Mouse (Mus musculus): Measurements from ENCODE around the gene Ap2a1. TPM values are rescaled to one million over a fixed set of nuclear protein-coding genes. Genes with fewer than 3 reads are reported as not detected.
"Not testable (repeated sequence)": the region's sequence is repeated elsewhere in the genome, so short reads cannot be mapped to it uniquely, and the experiment has no call there.

Gene Ap2a1
- polyA plus RNA-seq, 1 experiment = 55.6 TPM

DNA sequence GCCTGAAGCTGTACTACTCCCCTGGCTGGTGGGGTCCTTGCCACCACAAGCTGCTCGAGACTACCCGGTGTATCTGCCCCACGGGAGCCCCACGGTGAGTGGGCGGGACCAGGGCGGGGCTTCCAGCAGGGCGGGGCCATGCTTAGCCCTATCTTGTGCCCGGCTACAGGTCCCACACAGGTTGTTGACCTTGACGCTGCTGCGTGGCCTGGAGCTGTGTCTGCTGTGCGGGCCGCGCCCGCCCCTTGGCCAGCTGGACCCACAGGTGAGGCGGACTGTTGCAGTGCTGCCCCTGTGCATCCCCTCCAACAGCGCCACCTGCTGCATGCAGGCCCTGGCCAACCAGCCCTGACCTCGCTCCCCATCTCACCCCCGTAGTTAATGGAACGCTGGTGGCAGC is 30.7 kb downstream of the Ap2a1 start:
- 30% methylated on average over 19 of the region's 19 CpGs for WGBS
- DNase-seq (ENCODE audit: low read depth, low spot score) = no peak

DNA sequence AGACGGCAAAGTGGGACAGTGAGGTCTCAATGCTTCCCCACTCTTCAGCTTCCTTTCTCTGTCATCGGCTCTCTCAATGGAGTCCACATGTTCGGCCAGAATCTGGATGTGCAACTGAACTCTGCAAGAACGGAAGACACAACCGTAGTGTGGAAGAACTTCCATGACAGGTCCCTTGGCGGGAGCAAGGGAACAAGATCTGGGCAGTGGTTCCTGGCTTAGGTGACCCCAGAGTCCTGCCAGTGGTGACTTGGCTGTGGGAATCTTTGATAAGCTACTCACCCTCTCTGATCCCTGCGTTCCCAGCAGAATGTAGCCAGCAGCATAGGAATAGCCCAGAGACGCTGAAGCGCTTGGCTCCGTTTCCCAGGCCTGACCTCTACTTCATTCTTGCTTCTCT is 32.8 kb downstream of the Ap2a1 start:
- DNase-seq (ENCODE audit: low read depth, low spot score) = no peak
- WGBS = 42% methylated on average over 10 of the region's 10 CpGs

DNA sequence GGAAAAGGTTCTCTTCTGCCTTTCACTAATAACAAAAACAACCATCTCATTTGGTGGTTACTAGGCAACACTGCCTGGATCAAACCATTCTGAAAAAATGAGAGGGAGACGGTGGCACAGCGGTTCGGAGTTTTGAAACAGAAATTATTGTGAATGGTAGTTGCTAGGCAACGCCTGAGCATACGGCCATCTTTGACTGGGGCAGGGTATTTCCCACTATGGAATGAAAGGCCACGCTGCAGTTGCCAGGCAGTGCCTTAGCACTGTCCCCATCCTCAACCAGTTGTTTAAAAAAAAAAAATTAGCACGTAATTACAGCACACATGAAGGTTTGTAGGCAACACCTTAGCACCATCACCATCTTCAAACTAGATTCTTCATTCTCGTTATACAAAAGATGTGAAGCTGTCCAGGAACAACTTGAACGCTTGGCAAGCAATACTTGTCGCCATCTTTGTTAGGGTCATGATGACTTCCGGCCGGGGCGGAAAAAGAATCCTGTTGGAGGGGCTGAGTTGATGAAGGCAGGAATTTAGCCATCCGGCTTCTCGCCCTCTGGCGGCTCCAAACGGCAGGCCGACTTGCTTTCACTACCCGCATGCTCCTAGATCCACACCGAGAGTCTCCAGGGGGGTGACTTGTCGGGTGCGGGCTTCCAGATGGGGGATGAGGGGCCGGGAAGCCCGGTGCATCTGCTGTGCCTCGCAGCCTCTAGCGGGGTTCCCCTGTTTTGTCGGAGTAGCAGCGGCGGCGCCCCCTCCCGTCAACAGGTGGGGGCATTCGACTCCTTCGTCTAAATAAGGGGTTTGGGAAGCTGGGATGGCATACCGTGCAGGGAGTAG is 33.5 kb downstream of the Ap2a1 start, which contains the start of gene Fuz:
Gene Fuz, plus strand, starts transcription at position 487 of the 842 bp plus-strand sequence.
- 1% methylated on average over 34 of the region's 34 CpGs for WGBS
- peak; percentile 68 for DNase-seq (ENCODE audit: low read depth, low spot score)

DNA sequence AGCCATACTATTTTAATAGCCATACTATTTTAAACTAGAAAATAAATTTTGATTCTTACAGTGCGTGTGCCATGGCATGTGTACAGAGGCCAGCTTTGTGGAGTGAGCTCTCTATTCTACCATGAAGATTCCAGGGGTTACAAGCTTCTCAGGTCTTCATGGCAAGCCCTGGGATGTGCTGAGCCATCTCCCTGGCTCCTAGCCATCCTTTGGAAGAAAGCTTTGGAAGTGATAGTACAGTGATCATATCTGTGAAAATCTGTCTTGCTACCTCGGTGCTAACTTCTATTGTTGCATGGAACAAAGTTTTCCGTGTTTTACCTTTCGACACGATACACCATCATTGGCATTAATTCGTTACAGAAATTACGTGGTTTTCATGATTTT is 34.1 kb downstream of the Ap2a1 start:
- DNase-seq (ENCODE audit: low read depth, low spot score) = no peak
- WGBS = 61% methylated on average over 7 of the region's 7 CpGs

DNA sequence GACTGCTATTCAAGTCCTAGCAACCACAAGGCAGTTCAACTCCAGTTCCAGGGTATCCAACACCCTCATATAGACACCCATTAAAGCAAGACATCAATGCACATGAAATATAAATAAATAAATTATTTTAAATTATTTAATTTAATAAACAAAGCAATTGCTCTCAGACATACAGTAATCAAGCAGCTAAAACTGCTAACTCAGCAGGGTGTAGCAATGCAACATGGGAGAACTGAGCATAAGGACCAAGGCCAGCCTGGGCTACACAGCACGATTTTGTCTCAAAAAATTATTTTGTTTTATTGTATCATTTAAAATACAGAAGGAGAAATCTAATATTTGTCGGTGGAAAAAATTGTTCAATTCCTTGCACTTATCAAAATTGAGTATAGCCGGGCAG is 35.1 kb downstream of the Ap2a1 start:
- DNase-seq (ENCODE audit: low read depth, low spot score) = no peak
- 84% methylated on average over 3 of the region's 3 CpGs for WGBS

DNA sequence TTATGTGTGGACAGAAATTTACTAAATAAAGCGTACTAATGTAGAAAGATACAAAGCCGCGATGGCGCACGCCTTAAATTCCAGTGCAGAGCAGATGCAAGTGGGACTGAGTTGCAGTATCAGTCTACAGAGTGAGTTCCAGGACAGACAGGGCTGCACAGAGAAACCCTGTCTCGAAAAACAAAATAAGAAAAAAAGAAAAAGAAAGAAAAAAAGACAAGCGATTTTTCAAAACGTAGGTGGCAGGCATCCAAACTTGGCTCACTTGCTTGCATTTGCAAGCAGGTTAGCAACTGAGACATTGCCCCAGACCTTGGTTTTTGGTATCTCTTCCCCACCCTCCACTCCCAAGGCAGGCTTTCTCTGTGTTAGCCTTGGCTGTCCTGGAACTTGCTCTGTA is 36.1 kb downstream of the Ap2a1 start:
- DNase-seq (ENCODE audit: low read depth, low spot score) = no peak
- WGBS = 30% methylated on average over 8 of the region's 8 CpGs

DNA sequence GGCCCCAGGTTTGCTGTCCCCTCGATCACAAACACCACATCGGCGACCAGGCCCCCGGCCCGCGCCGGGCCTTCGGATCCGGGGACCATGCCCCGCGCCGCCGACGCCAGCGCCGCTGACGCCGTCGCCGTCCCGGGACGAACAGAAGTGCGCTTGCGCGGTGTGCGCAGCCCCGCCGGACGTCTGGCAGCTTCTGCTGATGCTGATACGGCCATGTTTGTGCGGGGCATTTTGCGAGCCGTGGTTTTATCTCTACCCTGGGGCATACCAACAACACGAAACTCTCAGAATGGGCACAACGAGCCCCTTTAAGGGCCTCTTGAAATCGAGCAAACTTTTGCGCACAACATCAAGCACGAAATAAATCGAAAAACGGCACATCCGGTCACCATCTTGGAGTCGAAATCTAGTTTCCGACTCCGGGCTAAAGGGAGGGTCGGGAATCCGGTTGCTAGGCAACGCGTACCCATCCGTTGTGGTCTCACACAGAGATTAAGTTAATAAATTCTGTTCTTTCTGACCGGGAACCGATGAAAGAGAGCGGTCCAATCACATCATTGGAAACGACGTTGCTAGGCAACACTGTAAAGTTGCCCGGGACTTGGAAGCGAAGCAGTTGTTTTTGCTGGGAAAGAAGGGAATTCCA is 36.9 kb downstream of the Ap2a1 start, which contains the start of gene Med25:
Gene Med25, minus strand, starts transcription at position 437 of the 646 bp plus-strand sequence.
- WGBS = under 1% methylated on average over 56 of the region's 56 CpGs
- no peak for DNase-seq (ENCODE audit: low read depth, low spot score)

DNA sequence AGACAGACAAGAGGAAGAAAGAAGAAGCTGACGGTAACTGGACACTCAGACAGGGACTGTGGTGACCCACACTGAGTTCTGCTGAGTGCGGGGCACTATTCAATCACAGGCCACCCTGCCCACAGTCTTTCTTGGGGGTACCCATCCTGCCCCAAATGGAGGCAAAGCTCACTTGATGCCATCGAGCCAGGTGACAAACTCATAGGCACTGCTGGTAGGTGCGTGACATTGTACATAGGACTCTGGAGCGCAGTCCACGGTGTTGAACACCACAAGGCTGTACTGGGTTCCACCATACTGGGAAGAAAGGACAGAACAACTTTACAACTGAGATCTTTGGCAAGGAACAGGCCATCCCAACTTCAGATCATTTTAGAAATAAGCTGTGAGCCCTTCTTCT is 37.7 kb downstream of the Ap2a1 start:
- WGBS = 11% methylated on average over 6 of the region's 6 CpGs
- DNase-seq (ENCODE audit: low read depth, low spot score) = no peak

DNA sequence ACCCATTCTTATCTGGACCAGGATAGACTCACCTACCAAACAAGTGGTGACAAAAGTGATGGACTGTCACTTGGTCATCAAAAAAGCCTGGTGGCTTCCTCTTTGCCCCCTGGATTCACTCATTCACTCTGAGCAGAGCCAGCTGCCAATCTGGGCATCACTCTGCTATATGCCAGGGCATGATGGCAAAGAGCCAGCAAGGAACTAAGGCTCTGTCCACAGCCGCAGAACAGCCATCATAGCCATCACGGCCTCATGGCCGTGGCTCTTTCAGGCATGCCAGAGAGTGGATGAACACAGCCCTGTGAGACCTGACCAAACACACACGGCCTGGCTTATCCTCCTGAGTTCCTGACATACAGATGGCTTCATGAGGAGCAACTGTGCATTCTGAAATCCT is 38.6 kb downstream of the Ap2a1 start:
- DNase-seq (ENCODE audit: low read depth, low spot score) = no peak
- 24% methylated on average over 4 of the region's 4 CpGs for WGBS

DNA sequence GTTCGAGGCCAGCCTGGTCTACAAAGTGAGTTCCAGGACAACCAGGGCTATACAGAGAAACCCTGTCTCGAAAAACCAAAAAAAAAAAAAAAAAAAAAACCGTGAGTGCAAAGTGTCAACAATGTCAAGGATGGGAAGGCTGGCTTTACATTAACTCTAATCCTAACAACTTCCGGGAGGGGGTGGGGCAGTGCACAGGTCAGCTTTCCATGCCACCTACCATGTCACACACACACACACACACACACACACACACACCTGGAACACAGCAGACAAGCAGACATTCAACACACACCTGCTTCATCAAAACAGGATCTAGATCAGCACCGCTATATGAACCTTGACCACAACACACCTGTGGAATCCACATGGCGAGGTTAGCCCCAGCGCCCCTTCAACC is 39.1 kb downstream of the Ap2a1 start:
- no peak for DNase-seq (ENCODE audit: low read depth, low spot score)
- 49% methylated on average over 7 of the region's 7 CpGs for WGBS

DNA sequence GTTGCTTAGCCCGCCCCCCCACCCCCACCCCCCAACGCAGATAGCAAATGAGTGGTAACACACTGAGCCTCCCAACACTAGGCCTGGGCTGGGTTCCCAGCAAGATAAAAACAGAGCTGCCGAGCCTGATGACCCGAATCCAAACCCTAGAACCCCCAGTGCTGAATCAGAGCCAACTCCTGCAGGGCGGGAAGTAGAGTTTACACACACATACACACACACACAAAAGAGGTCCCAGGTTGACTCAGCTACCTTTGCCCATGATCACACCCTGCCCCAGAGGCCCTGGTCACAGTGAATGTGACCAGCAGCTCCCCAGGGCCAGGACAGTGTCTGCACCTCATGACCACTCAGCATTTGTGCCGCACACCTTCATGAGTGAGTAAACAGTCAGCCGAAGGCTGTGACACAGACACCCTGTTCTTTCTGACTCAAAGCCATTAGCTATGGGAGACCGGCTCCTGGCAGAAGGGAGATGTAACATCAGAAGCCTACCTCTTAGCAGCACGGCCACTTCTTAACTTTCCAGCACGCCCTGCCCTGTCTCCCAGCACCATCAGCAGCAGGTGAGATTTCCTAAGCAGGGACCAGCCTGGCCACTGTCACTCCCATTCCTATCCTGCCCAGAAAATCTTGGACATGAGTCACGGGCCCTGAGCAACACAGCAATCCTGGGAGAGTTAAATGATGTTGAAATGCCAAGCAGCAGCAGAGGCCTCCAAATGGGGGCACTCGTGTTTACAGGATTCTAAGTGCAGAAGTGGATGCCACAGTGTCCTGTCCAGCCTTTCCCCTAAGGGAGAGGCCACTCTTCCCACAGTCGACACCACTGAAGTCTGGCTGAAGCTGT is 40.8 kb downstream of the Ap2a1 start:
- WGBS = 77% methylated on average over 13 of the region's 13 CpGs
- DNase-seq (ENCODE audit: low read depth, low spot score) = no peak

DNA sequence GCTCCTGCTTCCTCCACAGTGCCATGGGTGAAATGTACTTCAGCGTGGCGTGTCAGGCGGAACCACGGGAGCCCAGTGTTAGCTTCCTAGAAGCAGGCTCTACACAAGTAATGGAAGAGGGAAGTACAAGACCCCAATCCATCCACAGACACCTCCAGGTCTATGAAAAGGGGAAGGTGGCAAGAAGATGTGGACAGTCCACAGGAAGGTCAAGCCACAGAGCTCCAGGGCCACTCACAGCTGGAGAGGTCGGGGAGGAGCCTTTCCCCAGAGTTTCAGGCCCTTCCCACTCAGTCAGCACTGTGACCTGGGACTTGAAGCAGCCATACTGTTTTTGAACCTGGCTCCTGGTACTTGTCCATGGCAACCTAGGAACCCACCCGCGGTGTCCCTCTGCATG is 42.3 kb downstream of the Ap2a1 start:
- DNase-seq (ENCODE audit: low read depth, low spot score) = no peak
- 83% methylated on average over 7 of the region's 7 CpGs for WGBS

DNA sequence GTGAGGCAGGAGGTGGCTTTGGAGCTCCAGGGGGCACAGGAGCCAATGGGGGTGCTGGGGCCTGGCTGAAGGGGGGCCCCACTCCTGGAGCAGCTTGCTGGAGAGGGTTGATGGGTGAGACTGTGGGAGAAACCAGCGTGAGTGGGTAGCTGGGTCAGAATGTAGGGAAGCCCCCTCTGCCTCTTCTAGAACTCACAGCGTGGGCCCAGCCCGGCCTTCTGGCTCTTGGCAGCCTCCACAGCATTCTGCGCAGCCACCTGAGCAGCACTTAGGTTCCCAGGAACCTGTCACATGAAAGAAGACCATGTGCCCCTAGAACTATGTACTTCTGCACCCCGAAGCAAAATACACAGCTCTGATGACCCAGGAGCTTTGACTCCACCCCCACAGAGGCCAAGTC is 44.7 kb downstream of the Ap2a1 start:
- no peak for DNase-seq (ENCODE audit: low read depth, low spot score)
- WGBS = 93% methylated on average over 5 of the region's 5 CpGs

DNA sequence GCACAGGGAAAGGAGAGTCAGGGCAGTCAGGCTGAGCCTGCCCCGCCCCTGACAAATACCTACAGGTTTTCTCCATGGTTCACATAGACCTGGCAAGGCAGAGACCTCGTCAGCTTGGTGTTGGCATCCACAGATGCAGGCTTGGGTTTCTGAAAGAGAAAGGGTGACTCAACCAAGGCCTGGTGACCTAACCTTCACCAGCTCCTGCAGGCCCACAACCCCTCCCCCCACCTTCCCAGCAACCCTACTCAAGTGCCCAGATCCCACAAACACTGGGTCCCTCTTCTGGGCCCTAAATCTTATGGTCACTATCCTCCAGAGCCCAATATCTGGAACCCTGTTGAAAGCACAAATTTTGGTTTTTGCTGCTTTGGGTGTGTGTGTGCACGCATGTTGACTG is 46.3 kb downstream of the Ap2a1 start:
- DNase-seq (ENCODE audit: low read depth, low spot score) = no peak
- 92% methylated on average over 3 of the region's 3 CpGs for WGBS

DNA sequence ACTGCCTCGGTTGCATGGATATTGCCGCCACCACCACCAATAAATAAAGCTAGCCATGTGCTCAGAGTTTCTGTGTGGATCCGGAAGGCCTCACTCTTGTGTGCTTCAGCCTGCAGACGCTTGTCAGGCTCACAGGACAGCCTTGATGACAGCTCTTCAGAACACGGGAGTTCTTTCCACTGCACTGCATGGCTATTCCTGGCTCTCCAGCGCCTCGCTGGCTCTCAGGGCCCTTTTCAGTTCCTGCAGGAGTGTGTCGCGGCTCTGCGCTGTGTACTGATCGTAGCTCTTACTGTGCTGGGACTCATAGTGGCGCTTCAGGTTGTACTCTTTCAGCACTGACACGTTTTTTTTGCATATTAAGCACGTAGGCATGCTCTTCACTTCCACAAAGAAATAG is 51.5 kb downstream of the Ap2a1 start:
- 86% methylated on average over 14 of the region's 14 CpGs for WGBS
- no peak for DNase-seq (ENCODE audit: low read depth, low spot score)

DNA sequence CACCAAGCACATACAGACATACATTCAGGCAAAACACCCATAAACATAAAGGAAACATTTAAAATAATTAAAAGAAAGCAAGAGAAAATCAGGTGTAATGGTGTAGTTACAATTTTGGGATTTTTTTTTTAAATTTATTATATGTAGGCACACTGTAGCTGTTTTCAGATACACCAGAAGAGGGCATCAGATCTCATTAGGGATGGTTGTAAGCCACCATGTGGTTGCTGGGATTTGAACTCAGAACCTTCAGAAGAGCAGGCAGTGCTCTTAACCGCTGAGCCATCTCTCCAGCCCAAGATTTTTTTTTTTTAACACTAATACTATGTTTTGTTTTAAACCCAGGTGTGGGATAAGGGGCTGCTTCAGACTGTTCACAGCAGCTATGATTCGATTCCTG is 57.5 kb downstream of the Ap2a1 start:
- not testable (repeated sequence) for DNase-seq (ENCODE audit: low read depth, low spot score)
- WGBS = 91% methylated on average over 2 of the region's 2 CpGs

DNA sequence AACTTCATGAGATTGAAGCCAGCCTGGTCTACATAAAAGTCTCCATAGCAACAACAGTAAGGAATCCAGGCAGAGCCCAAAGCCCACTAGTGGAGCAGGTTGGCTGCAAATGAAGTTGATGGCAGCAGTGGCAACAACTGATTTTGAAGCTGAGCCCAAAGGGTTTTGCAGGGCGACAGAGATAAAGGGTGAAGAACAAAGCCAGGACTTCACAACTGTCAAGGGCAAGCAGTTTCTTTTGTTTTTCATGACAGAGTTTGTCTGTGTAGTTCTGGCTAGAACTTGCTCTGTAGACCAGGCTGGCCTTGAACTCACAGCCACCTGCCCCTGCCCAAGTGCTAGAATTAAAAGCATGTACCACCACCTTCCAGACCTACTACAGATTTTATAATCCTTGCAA is 58.1 kb downstream of the Ap2a1 start:
- 89% methylated on average over 1 of the region's 1 CpGs for WGBS

DNA sequence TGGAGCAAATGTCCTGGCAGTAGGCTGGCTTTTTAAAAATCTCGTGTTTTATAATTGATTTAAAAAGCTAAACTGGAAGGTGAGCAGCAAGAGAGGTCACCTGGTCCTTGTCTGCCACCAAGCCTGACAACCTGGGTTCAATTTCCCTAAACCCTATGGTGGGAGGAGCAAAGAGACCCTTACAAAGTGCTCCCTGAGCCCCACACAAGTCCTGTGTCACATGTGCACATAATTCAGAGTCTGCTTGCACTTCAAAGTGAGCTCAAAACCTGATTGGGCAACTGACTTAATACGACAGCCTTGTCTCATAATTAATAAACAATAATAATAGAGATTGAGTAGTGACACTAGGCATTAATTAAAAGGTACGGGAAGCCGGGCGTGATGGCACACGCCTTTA is 58.7 kb downstream of the Ap2a1 start:
- WGBS = 82% methylated on average over 6 of the region's 6 CpGs
- DNase-seq (ENCODE audit: low read depth, low spot score) = no peak

More for the DNA sequence above, 58.1 kb downstream of the Ap2a1 start:
- DNase-seq (ENCODE audit: low read depth, low spot score) = no peak

DNA sequence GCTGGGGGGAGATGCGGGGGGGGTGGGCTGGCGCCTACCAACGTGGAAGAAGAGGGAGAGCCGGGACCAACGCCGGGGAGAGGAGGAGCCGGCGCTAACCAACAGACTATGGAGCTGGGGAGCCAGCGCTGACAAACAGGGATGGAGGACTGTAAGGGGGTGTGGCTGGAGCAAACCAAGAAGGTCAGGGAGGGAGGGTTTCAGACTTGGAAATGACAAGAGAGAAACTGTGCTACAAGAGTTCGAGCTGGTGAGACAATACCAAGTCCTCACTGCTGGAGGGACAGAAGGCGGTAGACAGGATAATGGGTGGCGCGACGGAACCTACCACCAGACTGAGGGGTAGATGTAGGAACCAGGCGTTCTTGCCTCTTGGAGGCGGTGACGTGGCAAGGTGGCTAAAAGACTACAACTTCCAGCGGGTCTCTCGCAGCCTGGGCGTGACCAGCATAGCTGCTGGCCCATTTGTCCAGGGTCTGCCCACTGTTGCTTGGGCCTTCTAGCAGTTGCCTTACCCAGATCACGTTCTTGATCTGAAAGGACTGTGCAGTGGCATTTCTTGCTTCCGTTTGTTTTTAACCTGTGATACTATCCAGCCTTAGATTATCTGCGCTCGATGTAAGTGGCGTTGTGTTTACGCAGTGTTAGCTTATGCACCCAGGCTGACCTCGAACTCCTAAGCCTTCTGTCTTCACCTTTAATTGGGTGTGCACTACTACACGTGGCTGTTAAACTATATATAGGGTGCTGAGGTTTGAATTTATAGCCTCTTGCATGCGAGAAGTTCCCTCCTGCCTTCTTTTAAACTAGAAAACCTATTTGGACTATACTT is 59.4 kb downstream of the Ap2a1 start, which contains the start of gene Ptov1:
Gene Ptov1, minus strand, starts transcription at position 92 of the 832 bp plus-strand sequence.
- DNase-seq (ENCODE audit: low read depth, low spot score) = peak; percentile 83
- WGBS = 2% methylated on average over 29 of the region's 29 CpGs

Measured in large intestine, adult 2 months (tissue).